Mouse (Mus musculus) ES-CJ7 (cell line): ENCODE measurements around the gene Fbxw11.
A peak's percentile ranks its signal among the peaks of the same experiment; 100 is the strongest.

Experiments
- DNase-seq: peaks from one replicate; pipeline ENCODE4 v3.0.0; 2011; ENCODE audit warnings: low read depth, low spot score

The Fbxw11 gene

DNA sequence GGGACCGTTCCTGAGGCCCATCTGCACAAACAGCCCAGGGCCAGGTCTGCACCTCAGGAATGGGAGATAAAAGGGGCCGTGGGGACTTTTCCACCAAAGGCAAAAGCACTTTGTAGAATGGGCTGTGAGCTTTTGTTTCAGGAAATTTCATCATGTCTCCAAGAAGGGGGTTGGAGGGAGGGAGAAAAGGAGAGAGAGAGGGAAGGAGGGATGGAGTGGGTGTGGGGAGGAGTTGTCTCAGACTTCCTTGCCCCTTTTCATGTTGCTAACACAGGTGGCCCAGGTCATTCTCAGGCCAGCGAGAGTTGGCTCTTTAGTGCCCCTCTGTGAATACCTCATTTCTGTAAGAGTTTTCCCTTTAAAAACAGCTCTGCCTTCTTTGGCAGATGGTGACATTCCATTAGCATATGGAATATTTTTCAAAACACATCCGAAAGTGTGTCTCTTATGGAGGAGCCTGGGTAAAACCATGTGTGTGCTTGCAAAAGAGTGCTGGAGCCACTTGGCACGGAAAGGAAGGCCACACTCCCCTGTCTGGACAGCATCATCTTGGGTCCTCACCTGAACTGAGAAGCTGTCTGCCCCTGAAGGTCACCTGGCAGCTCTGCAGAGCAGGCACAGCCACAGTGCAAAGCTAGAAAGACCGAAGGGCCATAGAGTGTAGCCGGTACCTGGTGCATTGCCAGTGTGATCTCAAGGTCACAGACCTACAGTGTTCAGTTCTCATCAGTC lies 109.5 kb downstream of the Fbxw11 start:
- no peak for DNase-seq

DNA sequence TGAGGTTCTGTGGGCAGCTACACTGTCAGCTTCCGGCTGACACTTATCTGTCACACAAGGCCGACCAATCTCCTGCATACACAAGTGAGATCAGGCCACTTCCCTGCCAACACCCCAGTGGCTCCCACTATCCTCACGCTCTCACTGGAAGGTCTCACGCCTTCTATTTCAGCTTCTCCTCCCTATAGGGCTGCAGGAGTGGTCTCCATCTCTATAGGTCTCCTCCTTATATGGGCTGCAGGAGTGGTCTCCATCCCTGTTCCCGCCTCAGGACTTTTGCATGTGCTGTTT lies 110.0 kb downstream of the Fbxw11 start:
- DNase-seq = no peak

DNA sequence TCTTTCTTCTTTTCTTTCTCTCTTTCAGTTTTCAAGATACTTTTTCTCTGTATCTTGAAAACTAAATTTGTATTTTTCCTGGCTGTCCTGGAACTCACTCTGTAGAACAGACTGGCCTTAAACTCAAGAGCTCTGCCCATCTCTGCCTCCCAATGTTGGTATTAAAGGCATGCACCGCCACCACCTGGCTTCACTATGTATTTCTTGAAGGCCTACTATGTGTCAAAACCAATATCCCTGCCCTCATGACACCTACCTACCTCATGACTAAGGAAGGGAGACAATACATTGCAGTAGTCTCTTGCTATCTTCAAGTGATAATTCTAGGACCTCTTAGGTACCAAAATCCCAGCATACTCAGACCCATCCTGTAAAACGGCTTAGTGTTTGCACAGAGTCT lies 110.8 kb downstream of the Fbxw11 start:
- DNase-seq = no peak

DNA sequence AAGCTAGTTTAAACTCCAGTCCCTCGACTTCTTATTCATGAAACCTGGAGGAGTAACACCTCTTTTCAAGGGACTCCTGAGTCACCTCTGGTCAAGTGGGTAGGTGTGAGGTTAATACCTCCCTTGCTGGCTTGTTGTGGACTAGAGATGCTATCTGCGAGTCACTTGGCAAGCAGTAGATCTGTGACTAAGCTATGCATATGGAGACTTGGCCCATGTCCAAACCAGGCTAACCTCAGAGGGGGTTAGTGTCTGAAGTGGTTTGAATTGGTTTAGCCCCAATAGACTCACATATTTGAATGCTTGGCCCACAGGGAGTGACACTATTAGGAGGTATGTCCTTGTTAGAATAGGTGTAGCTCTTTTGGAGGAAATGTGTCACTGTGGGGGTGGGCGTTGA lies 120.2 kb downstream of the Fbxw11 start:
- DNase-seq = no peak

DNA sequence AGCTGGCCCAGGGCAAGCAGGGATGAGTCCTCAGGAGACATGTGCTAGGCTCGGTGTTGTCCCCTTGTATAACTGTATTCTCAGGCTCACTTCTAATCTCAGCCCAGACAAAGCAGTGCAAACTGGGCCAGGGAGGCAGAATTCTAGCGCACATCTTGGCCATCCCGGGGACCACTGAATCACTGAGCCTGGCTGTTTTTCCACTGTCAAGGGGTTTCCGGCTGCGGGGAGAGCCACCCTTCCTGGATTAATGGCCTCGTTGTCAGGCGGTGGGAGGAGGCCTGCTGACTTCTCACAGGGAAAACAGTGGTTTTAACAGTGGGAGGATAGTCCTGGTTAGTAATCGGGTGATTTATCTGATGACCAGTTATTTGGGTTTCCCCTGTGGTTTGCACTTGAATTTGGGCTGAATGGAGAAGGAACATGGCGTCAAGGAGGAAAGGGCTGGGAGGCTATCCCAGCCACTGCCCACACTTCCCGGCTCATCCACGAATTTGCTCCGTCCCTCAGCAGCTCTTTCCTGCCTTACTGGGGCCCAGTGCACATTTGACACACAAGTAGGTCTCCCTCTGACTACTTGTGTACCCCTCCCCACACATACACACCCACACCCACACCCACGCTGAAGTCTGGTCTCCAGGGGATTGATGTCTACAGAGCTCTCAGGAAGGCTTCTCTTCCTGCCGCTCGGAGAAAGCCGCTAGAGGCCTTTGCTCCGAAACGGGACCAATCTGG lies 125.1 kb downstream of the Fbxw11 start:
- no peak for DNase-seq

DNA sequence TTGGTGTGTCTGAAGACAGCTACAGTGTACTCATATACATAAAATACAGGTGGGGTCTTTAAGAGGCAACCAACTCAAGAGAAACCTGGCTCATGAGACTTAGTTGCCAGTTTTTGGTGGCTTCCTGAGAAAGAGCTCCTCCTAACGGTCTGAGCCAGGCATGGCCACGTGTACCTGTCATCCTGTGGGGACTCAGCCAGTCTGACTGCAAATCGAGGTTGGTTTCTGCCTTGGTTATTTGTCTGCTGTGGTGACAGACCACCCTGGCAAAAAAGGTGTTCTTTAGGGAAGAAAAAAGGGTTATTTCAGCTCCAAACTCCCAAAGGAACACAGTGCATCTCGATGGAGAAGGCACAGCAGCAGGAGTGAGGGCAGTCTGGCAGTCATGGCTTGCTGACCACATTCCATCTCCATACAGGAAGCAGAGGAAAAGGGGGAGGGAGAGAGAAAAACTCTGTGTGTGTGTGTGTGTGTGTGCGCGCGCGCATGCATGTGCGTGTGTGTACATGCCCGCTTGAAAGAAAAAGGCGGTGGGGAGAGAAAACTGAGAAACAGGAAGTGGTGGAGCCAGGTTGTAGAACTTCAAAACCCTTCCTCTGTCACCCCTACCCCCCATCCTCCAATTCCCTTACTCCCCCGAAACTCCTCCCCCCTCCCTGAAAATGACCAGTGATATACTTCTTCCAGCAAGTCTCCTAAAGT lies 126.3 kb downstream of the Fbxw11 start:
- DNase-seq = peak; percentile 36

DNA sequence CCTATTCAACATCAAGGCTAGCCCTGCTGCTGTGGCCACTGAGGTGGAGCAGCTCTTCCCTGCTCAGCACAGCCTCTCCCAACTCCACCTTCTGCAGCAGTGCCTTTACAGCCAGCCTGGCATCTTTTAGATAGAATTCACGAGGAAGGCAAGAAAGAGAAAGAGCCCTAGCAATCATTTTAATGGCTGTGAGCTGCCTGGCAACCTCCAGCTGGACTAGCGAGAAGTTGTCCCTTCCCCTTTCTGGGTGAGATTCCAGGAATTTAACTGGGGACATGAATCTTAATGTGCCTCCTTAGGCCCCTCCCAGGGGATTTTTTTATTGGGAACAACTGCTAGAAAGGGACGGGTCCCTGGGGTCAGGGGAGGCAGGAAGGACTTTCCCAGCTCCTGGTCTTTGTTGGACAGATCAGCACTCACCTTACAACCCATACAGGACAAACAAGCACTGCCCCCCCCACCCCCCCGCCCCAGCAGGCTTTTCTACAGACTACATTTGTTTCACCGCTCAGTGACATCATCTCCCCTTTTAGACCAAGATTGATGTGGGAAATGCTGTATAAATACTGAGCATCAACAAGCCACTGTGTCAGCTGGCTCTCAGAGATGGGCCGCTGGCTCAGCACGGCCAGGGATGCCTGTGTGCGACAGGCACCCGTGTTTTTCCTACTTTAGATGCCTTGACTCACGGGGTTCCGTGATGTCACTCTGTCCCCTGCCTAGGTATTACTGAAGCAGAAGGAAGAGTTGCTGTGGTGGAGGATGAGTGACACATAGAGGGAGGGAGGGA lies 138.4 kb downstream of the Fbxw11 start:
- DNase-seq = no peak

DNA sequence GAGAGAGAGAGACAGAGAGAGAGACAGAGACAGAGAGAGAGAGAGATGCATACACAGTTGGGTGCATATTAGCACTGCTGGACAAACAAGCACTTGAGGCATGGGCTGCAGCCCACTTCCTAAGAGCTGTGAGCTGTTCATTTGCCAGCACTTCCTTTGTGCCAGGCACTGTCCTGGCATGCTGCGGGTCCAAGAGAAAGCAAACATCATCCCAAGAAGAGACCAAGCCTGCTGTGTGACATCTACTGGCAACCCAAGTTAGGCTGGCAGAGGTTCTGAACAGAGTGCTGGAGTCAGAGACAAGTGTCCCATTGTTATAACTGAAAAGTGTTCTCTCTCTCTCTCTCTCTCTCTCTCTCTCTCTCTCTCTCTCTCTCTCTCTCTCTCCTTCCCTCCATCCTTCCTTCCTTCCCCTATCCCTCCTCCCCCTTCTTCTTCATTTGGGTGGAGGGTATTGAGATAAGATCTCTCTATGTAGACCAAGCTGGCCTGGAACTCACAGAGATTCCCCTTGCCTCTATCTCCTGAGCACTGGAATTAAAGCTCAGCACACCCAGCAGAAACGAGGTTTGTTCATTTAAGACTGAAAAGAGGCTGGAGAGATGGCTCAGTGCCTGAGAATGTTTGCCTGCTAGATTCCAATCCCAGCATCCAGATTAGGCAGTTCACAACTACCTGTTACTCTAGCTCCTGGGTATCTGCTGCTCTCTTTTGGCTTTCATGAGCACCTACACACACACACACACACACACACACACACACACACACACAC lies 139.3 kb downstream of the Fbxw11 start:
- no peak for DNase-seq

DNA sequence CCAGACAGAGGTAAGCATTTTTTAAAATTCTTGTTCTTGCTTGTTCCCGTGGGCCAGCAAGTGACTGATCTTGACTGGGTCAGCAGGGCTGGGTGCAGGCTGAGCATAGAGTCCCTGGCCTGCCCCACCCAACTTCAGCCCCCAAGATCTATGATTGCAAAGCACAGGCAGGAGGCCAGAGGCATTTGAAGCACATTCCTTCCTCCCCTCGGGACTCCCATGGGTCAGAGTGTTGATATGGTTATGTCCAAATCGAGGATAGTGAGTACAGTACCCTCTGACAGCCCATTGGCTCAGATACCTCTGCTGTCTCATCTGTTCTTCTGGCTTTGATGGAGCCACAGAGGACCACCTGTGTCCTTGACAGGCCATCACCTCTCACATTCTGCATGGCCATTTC lies 140.2 kb downstream of the Fbxw11 start:
- DNase-seq = no peak

DNA sequence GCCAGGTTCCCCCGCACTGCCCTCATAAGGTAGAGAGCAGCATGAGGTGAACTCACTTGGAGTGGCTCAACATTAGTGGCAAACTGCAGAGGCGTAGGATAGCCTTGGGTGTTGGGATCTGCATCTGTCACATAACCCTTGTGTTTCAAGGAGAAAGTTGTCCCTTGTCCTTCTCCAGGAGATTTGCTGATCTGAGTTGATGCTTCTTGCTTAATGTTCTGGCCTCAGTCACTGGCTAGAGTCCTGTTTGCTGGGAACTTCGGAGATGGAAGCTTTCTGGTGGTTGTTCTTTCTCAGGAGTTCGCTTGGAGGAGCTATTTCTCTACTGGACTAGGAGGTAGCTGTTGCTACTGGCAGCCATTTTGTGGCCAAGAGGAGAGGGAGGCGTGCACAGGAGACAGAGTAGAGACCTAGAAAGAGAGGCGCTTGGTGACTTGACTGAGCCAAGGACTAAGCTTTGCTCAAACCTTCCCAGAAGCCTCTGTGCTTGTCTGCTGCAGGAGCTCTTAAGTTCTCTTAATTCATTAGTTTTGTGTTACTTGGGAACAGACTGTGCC lies 143.1 kb downstream of the Fbxw11 start:
- no peak for DNase-seq

DNA sequence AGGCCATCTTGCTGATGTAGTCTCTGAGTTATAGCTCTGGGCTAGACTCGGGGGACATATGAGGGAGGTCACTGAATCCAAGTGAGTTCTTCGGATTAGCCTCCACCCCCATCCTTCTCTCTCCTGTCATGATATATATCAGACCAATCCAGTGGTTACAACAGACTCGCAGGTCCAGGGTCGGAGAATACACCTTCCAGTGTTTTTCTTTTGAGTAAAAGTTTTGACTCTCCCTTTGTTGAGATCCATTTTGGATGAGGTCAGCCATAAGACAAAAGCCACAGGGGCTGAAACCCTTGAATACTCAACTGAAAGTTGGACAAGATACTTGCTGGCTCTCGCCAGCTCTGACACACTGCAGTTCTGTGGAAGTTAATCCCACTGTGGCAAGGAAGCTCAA lies 143.7 kb downstream of the Fbxw11 start:
- no peak for DNase-seq

DNA sequence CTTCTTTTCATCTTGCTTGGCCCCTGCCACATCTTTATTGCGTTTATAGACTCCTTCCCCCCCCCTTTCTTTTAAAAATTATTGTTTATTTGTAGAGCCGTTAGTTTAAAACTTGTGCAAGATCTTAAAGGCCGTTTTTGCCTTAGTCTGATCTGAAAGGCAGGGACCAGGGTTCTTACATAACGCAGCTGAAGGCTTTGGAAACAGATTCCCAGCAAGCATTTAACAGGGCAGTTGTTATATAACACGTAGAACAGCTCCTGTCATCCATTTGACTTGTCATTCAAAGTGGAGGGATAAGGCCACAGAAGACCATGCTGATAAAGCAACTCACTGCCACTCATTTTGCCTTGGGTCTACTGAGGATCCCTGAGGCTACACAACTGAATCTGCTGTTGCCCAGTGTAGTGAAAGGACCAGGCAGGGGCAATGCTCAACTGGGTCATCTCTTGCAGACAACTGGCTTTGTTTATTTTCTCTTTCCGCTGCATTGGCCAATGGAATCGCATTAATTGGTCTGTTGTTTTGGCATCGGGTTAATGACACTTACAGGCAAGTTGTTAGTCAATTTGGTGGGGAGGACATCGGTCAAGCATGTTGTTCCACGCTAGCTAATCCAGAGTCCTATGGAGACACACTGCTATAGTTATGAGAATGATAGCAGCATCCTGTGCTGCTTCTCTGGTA lies 152.4 kb downstream of the Fbxw11 start:
- DNase-seq = no peak
